Mouse (Mus musculus) Patski (cell line): ENCODE results near the gene Ncapd2. TPM values are rescaled to one million over a fixed set of nuclear protein-coding genes. Genes with fewer than 3 reads are reported as not detected.

Experiments
- ATAC-seq: fragments of 100-300 bp; one replicate; pipeline ENCODE4 v1.8.0; 2021
- CTCF ChIA-PET: fragments of 350-600 bp; sonication (Branson Sonifier 250); formaldehyde crosslinking; loops from one replicate; lab custom pipeline; 2022; ENCODE audit warnings: inconsistent platforms; lab: Charles Lee
- POLR2A ChIA-PET: fragments of 350-600 bp; sonication (Branson Sonifier 250); formaldehyde crosslinking; loops from one replicate; lab custom pipeline; 2022; ENCODE audit warnings: antibody characterized with exemption, inconsistent platforms; lab: Charles Lee
- DNase-seq: peaks from one replicate; pipeline ENCODE4 v3.0.0-alpha.2; 2011; ENCODE audit warnings: low read depth, low spot score
- H3K27me3 ChIP-seq: fragments of 371-371 bp; one replicate; pipeline ENCODE4 v1.5.1; 2021
- CTCF ChIP-seq: fragments of 100-300 bp; IDR thresholded peaks from one replicate; pipeline ENCODE4 v1.5.1; 2021
- in situ Hi-C: fragments of 300-500 bp; cut with MboI; formaldehyde crosslinking; loops from 3 replicates; pipeline ENCODE4 v1.11.1; 2018; ENCODE audit warnings: low pct_unique_long_range_greater_than_20kb, mixed read lengths
- polyA plus RNA-seq: library from polyadenylated mRNA; unstranded; gene quantifications from one replicate; pipeline ENCODE4 v1.2.3, GENCODE M21; 2021

The Ncapd2 gene
- polyA plus RNA-seq: 73.8 TPM

DNA sequence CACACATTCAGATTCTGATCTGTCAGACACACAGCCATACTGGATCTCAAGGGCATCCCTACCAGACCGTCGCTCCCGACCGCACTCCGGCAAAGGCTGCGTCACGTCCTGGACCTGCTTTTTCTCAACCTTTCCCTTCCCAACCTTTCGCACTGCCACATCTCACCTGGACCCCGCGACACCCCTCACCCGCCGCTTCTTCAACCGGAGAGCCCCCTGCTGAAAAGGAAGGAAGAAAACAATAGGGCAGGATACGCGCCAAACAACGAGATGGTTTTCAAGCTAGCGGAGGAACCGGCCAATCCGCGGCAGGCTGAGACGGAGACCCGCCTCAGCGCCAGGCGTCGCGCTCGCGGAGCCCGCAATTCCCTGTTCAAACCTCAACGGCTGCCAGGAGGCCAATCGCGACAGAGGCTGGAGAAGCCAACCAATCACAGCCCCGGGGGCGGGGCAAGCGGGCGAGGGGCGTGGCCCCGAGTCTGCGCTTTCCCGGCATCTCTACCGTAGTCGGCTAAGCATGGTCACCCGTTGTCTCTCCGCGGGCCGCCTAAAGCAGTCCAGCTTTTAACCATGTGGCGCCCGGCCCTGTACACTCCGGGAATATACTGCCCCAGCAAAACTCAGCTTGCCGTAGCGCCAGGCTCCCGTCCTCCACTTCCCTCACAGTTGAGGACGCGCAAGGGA lies at the start of gene Ncapd2, which contains the start of gene Mrpl51:
TSS of gene Ncapd2 (minus strand) at position 370 of the 684 bp plus-strand sequence.
TSS of gene Mrpl51 (plus strand) at position 470 of the 684 bp plus-strand sequence.
- no peaks in the 10 kb centered on the region for H3K27me3 ChIP-seq
- POLR2A ChIA-PET: interaction anchor here (0.8 to 1.6 kb wide), 3 partner anchors 21 to 31 kb away, joined by 3 to 6 read pairs (median 5); partner anchors contain the start of gene Gapdh
- TF ChIP-seq CTCF: no peak
- DNase-seq: peak; percentile 80
- CTCF ChIA-PET: no interaction called here
- peak; percentile 99 for ATAC-seq
- in situ Hi-C loops: no loop called here

DNA sequence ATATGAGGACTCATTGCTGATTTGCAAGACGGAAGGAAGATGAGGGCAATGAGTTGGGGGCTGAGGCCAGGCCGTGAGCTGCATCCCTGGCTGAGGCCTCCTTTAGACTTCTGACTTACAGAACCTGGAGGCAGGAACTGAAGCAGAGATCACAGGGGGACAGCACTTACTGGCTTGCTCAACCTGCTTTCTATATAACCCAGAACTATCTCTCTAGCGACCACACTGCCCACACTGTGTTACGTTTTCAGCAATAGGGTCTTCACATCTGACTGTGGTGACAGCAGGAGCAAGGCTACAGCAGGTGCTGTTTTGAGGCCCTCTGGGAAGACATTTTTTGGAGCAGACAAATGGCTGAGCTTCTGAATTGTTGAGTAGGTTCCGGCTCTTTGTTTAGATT lies 49.1 kb upstream of the Ncapd2 start:
- in situ Hi-C loops: no loop called here
- no peak for TF ChIP-seq CTCF
- POLR2A ChIA-PET: no interaction called here
- no peak for DNase-seq
- no peak for ATAC-seq
- CTCF ChIA-PET: interaction anchor here (0.7 kb wide), 1 partner anchor 15 kb away, joined by 3 read pairs; no protein-coding TSS in a partner anchor
- H3K27me3 ChIP-seq: no peaks in the 10 kb centered on the region

DNA sequence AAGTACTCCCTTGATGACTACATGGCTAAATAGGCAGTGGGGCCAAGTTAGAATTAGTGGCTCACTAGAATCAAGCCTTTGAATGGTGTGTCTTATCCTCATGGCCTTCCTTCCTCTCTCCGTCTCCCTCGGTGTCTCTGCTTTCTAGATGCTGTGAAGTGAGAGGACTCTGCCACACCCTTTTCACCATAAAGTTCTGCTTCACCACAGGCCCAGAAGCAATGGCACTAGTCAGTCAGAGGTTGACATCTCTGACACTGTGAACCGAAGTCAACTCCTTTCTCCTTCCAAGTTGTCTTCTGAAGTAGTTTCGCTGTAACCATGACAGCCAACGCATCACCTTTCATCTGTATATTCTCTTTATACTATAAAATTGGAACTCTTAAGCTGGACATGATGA lies 48.0 kb upstream of the Ncapd2 start:
- H3K27me3 ChIP-seq: no peaks in the 10 kb centered on the region
- no peak for DNase-seq
- TF ChIP-seq CTCF: no peak
- no peak for ATAC-seq
- CTCF ChIA-PET: no interaction called here
- in situ Hi-C loops: no loop called here
- POLR2A ChIA-PET: no interaction called here

DNA sequence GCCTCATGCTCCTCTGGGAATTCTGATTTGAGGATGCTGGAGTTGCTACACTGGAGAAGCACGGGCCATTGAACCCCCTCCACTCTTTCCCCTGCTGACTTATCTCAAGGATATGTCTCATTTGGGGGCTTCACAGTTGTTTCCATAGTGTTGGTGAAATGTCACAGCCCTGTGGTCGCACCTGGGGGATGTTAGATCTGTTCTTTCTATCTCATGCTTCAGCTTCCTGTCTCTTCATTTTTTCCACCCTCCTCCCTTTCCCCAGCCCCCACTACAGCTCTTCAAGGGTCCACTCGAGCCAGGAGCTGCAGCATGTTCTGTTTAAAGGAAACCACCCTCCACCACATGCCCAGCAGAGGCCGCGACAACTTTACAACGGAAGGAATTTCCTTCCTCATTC lies 46.9 kb upstream of the Ncapd2 start:
- no peak for ATAC-seq
- no peak for TF ChIP-seq CTCF
- CTCF ChIA-PET: interaction anchor here (1.4 kb wide), 1 partner anchor 13 kb away, joined by 4 read pairs; no protein-coding TSS in a partner anchor
- POLR2A ChIA-PET: interaction anchor here (0.6 kb wide), 1 partner anchor 21 kb away, joined by 3 read pairs; no protein-coding TSS in a partner anchor
- DNase-seq: no peak
- in situ Hi-C loops: no loop called here
- no peaks in the 10 kb centered on the region for H3K27me3 ChIP-seq

DNA sequence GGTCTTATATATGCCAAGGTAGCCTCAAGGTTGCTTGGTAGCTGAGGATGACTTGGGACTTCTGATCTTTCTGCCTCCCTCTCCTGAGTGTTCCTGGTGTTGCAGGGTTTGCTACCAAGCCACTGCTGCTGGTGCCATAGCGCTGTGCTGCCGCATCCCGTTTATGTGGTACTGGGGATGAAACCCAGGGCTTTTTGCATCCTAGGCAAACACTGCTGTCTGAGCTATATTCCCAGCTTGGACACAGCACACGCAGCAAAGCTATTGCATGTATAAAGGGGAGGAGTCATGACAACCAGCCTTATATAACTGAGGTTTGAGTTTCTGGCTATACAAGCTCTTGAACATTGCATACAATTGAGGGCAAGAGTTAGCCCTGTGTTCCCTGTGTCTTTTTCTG lies 45.9 kb upstream of the Ncapd2 start:
- DNase-seq (no peak), ATAC-seq (no peak)
- no peak for TF ChIP-seq CTCF
- no peaks in the 10 kb centered on the region for H3K27me3 ChIP-seq
- ChIA-PET POLR2A (no interaction called here), CTCF (interaction anchor here (1.1 to 1.4 kb wide), 2 partner anchors 12 to 18 kb away, joined by 3 to 4 read pairs; no protein-coding TSS in a partner anchor)
- in situ Hi-C loops: no loop called here

DNA sequence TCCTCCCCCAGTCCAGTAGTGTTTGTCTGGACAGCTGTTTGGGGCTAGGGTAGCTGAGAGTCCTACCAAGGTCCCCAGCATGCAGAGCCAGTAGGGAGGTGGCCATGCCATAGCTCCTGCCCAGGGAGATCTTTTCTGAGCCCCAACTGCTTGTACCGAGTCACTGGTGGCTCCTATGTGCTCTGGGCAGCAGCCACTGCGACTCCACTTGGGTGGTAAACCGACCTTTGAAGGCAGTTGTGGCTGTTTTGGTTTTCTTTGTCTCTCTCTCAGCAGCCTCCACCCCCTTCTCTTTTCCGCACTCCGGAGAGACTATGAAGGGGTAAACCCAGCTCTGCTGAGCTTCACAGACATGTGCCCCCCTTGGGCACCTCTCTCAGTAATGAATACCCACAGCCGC lies 45.3 kb upstream of the Ncapd2 start, which contains the start of gene Cd27:
TSS of gene Cd27 (minus strand) at position 229 of the 400 bp plus-strand sequence.
- no peak for TF ChIP-seq CTCF
- CTCF ChIA-PET: interaction anchor here (1.1 kb wide), 1 partner anchor 18 kb away, joined by 3 read pairs; no protein-coding TSS in a partner anchor
- no peak for ATAC-seq
- no peaks in the 10 kb centered on the region for H3K27me3 ChIP-seq
- in situ Hi-C loops: no loop called here
- DNase-seq: no peak
- POLR2A ChIA-PET: interaction anchor here (0.5 kb wide), 1 partner anchor 172 kb away, joined by 4 read pairs; no protein-coding TSS in a partner anchor

DNA sequence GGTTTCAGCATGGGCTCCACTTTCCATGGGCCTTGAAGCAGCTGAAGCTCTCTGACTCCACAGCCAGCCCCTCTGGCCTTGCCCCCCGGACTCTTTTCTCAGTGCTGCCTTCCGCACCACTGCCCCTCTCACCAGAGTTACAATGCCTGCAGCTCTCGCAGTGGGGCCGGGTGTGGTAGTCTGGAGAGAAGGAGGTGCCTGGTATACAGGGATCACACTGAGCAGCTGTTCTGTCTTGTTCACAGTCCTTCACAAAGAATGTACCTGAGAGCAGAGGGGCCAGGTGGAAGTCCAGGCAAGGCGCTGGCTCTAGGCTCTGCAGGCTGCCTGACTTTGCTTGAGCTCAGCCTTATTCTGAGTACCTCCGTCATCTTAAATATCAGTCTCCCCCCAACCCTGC lies 44.8 kb upstream of the Ncapd2 start:
- TF ChIP-seq CTCF: no peak
- ATAC-seq: no peak
- DNase-seq: no peak
- ChIA-PET CTCF (interaction anchor here (1.1 kb wide), 1 partner anchor 17 kb away, joined by 3 read pairs; no protein-coding TSS in a partner anchor), POLR2A (interaction anchor here (0.5 kb wide), 1 partner anchor 171 kb away, joined by 4 read pairs; no protein-coding TSS in a partner anchor)
- H3K27me3 ChIP-seq: no peaks in the 10 kb centered on the region
- in situ Hi-C loops: no loop called here

DNA sequence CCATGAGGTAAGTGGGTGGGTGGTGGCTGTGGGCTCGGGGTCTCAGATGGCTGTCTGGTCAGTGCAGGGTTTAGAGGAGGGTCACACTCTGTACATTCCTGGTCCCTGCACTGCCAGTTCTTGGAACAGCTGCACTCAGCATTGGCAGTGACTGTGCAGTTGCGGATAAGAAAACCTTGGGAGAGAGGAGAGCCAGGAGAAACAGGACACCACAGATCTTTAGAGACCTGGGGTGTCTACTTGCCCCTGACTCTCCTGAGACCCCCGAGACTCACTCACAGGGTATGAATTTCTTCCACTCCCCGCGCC lies 43.0 kb upstream of the Ncapd2 start:
- ChIA-PET CTCF (interaction anchor here (0.8 to 1.8 kb wide), 3 partner anchors 9 to 98 kb away, joined by 3 to 6 read pairs (median 3); no protein-coding TSS in a partner anchor), POLR2A (interaction anchor here (0.8 to 1.5 kb wide), 2 partner anchors 11 to 25 kb away, joined by 3 to 4 read pairs; no protein-coding TSS in a partner anchor)
- DNase-seq (no peak), ATAC-seq (peak; percentile 11)
- H3K27me3 ChIP-seq: no peaks in the 10 kb centered on the region
- TF ChIP-seq CTCF: no peak
- in situ Hi-C loops: no loop called here

DNA sequence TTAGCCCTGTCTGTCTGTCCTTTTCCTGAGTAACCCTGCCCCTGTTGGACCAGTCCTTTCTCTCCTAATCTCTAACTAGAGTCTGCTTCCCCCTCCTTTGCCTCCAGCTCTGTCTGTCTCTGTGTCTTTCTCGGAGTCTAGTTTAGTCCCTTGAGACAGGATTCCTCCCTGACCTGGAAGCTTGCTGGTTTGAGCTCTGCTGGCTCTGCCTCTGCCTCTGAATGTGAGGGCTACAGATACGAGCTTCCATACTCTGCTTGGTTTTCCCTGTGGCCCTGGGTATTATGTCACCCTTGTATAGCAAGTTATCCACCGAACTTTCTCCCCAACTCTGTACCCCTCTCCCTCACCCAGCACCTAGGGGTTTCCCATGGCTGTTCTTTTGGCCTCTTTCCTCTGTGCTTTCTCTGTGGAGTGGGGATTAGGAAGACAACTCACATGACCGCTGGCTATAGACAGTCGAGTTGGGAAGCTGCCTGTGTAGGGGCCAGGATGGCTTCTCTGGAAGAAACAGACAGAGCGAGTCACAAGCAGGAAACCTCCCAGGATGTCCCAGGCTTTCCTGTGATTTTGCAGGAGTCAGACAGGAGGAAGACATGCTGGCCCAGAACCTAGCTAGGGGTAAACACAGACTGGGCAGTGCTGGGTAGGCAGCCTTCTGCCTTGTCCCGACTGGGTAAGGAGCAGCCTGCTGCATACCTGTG lies 42.5 kb upstream of the Ncapd2 start:
- in situ Hi-C loops: no loop called here
- no peaks in the 10 kb centered on the region for H3K27me3 ChIP-seq
- no peak for TF ChIP-seq CTCF
- ATAC-seq: no peak
- no peak for DNase-seq
- ChIA-PET CTCF (interaction anchor here (0.8 to 1.8 kb wide), 3 partner anchors 9 to 98 kb away, joined by 3 to 6 read pairs (median 3); no protein-coding TSS in a partner anchor), POLR2A (interaction anchor here (0.8 to 1.5 kb wide), 2 partner anchors 11 to 26 kb away, joined by 3 to 4 read pairs; no protein-coding TSS in a partner anchor)

DNA sequence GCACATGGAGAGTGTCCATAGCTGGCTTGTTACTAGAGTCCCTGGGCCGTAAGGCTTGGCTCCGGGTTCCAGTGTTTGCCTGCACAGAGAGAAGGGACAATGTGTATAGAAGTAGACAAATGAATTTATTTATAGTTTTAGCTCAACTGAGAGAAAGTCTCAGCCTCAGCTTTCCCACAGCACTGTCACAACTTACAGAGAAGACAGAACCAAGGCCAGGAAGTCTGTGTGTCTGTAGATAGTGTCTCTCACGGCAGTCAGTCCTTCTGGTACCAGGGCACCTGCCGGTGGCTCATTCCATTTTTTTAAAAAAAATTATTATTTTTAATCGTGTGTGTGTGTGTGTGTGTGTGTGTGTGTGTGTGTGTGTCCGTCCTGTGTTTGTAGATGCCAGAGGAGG lies 41.0 kb upstream of the Ncapd2 start:
- ATAC-seq (no peak), DNase-seq (no peak)
- ChIA-PET POLR2A (interaction anchor here (1.4 kb wide), 1 partner anchor 17 kb away, joined by 4 read pairs; the partner anchor contains the start of gene Vamp1), CTCF (interaction anchor here (1.5 to 2.1 kb wide), 4 partner anchors 12 to 39 kb away, joined by 3 to 12 read pairs (median 6); no protein-coding TSS in a partner anchor)
- no peak for TF ChIP-seq CTCF
- no peaks in the 10 kb centered on the region for H3K27me3 ChIP-seq
- in situ Hi-C loops: no loop called here
